Mouse (Mus musculus): ENCODE data around the gene Trak1. TPM values are rescaled to one million over a fixed set of nuclear protein-coding genes. Genes with fewer than 3 reads are reported as not detected.
A peak's percentile ranks its signal among the peaks of the same experiment; 100 is the strongest.

The Trak1 gene
- polyA plus RNA-seq, 1 experiment, result 31.0 TPM

DNA sequence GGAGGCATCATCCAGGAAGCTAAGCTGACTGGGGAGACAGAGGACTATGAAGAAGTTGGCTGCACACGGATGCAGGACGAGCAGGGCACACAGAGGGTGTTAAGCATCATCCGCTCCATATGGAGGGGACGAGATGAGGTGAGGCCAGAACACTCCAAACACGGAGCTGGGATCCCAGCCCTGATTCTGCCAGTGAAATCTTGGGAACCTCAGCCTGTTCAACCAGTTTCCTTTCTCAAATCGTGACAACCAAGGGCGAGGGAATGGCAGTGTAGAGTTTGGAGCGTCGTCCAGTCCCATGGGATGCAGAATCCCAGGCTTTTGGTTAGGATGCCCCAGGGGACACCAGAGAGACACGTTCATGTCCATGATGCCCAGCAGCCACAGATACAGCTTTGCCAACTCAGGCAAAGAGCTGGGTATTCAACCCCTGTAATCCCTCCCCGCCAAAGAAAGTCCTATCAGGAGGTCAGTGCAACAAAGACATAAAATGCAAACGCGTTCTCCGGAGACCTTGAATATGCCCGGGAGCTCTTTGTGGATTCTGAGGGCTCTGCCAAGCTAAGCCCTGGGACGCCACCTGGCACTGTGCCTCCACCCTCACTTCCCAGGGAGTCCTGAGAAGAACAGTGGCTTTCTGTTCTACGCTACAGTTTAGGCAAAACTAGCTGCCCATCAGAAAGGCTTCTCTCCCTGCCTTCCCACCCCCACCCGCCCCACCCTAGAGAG lies 69.0 kb downstream of the Trak1 start:
- H3K27ac ChIP-seq (ENCODE audit: insufficient read depth, low read length), result no peak overlapping the region
- H3K4me3 ChIP-seq (ENCODE audit: extremely low read depth, insufficient read depth, insufficient read length), result no peak overlapping the region
- DNase-seq (ENCODE audit: low read depth in 1 of 2, low spot score in 2 of 2), result no peak
- peaks cover 12% of the 10 kb centered on the region; the same call in 1 of the 2 replicates for H3K36me3 ChIP-seq (ENCODE audit: control insufficient read depth, insufficient read depth, low read length)
- TF ChIP-seq CTCF (IDR thresholded peaks at IDR 0.05; ENCODE audit: extremely low read depth, insufficient read depth, insufficient read length, insufficient replicate concordance), result no peak
- TF ChIP-seq POLR2A (IDR thresholded peaks at IDR 0.05; ENCODE audit: low read depth, low read length), result no peak
- H3K27me3 ChIP-seq (ENCODE audit: control insufficient read depth, insufficient read depth, low read length), result no peaks in the 10 kb centered on the region
- 94% methylated on average over 18 of the region's 18 CpGs for WGBS
- peaks cover 2% of the 10 kb centered on the region; the same call in 1 of the 2 replicates for H3K4me1 ChIP-seq (ENCODE audit: control insufficient read depth, insufficient read depth, insufficient read length)

DNA sequence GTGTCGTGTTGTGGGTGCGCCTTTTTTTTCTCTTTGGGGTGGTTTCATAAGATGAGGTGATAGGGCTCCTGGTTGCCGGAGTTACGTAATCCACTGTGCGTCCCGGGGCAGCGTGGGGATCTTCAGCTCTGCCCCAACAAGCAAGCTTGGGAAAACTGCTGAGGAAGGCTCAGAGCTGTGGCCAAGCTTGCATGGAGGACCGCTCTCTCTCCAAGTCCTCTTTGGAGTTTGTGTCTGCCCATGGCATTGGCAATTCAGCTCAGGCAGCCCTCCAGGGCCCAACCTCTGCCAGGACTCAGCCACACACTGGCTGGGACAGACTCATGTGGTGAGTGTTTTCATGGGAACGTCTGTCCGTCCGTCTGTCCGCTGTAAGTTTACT lies 69.6 kb downstream of the Trak1 start:
- Histone ChIP-seq H3K36me3 (ENCODE audit: control insufficient read depth, insufficient read depth, low read length) (peaks cover 12% of the 10 kb centered on the region; the same call in 1 of the 2 replicates), H3K27ac (ENCODE audit: insufficient read depth, low read length) (no peak overlapping the region), H3K4me1 (ENCODE audit: control insufficient read depth, insufficient read depth, insufficient read length) (peaks cover 5% of the 10 kb centered on the region), H3K27me3 (ENCODE audit: control insufficient read depth, insufficient read depth, low read length) (no peaks in the 10 kb centered on the region), H3K4me3 (ENCODE audit: extremely low read depth, insufficient read depth, insufficient read length) (no peak overlapping the region)
- TF ChIP-seq CTCF (IDR thresholded peaks at IDR 0.05; ENCODE audit: extremely low read depth, insufficient read depth, insufficient read length, insufficient replicate concordance) (no peak), POLR2A (IDR thresholded peaks at IDR 0.05; ENCODE audit: low read depth, low read length) (no peak)
- DNase-seq (ENCODE audit: low read depth in 1 of 2, low spot score in 2 of 2), result no peak
- WGBS, result 83% methylated on average over 12 of the region's 12 CpGs

DNA sequence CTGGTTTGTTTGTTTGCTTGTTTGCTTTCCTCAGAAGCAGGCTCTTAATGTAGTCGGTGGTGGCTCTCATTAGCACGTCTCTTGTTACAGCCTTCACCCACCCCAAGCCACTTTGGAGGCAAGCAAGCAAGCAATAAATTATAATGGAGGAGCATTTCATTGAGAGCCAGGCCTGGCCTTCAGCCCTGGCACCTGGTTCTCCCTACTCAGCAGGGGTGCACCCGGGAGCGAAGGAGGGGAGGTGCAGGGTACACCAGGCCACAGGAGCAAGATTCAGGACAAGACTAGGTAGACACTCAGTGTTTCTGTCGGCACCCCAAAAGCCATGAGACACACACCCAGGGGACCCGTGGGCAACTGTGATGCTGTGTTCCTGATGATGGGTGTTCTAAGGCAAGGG lies 72.3 kb downstream of the Trak1 start:
- no peak for DNase-seq (ENCODE audit: low read depth in 1 of 2, low spot score in 2 of 2)
- no peak for TF ChIP-seq POLR2A (IDR thresholded peaks at IDR 0.05; ENCODE audit: low read depth, low read length)
- no peak for TF ChIP-seq CTCF (IDR thresholded peaks at IDR 0.05; ENCODE audit: extremely low read depth, insufficient read depth, insufficient read length, insufficient replicate concordance)
- peaks cover 9% of the 10 kb centered on the region for H3K4me1 ChIP-seq (ENCODE audit: control insufficient read depth, insufficient read depth, insufficient read length)
- 92% methylated on average over 6 of the region's 6 CpGs for WGBS
- H3K36me3 ChIP-seq (ENCODE audit: control insufficient read depth, insufficient read depth, low read length), result peaks cover 11% of the 10 kb centered on the region; the same call in 1 of the 2 replicates
- no peaks in the 10 kb centered on the region for H3K27me3 ChIP-seq (ENCODE audit: control insufficient read depth, insufficient read depth, low read length)
- H3K4me3 ChIP-seq (ENCODE audit: extremely low read depth, insufficient read depth, insufficient read length), result no peak overlapping the region
- H3K27ac ChIP-seq (ENCODE audit: insufficient read depth, low read length), result no peak overlapping the region

DNA sequence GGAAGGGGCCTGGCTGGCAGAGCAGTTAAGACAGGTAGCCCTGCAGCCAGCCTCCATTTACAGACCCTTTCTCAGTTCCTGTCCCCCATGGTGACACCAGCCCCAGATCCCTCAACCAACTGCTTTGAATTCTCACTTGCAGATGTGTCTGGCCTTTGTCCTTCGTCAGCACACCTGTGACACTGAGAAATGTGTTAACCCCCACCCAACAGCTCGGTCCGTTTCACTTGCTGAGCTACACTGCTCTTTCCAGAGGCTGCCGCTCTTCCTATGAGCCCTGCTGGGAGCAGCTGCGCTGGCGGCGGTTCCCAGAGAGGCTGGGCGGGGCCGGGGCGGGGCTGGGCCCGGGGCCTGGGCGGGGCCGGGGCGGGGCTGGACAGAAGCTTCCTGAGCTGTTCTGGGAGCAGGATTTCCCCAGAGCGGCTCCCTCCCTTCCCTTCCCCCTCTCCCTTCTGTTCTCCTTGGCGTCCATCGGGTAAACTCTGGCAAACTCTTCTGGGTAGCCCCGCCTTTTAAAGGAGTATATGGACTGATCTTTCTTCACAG lies 74.1 kb downstream of the Trak1 start:
- DNase-seq (ENCODE audit: low read depth in 1 of 2, low spot score in 2 of 2), result peak in 1 of 2 experiments; percentile 18
- Histone ChIP-seq H3K4me3 (ENCODE audit: extremely low read depth, insufficient read depth, insufficient read length) (peak overlapping the region; percentile 31; the same call in 1 of the 2 replicates), H3K36me3 (ENCODE audit: control insufficient read depth, insufficient read depth, low read length) (peaks cover 4% of the 10 kb centered on the region; the same call in 1 of the 2 replicates), H3K27me3 (ENCODE audit: control insufficient read depth, insufficient read depth, low read length) (no peaks in the 10 kb centered on the region), H3K27ac (ENCODE audit: insufficient read depth, low read length) (peak overlapping the region; percentile 68; the same call in 1 of the 2 replicates), H3K4me1 (ENCODE audit: control insufficient read depth, insufficient read depth, insufficient read length) (peaks cover 9% of the 10 kb centered on the region)
- 2% methylated on average over 18 of the region's 18 CpGs for WGBS
- no peak for TF ChIP-seq POLR2A (IDR thresholded peaks at IDR 0.05; ENCODE audit: low read depth, low read length)

DNA sequence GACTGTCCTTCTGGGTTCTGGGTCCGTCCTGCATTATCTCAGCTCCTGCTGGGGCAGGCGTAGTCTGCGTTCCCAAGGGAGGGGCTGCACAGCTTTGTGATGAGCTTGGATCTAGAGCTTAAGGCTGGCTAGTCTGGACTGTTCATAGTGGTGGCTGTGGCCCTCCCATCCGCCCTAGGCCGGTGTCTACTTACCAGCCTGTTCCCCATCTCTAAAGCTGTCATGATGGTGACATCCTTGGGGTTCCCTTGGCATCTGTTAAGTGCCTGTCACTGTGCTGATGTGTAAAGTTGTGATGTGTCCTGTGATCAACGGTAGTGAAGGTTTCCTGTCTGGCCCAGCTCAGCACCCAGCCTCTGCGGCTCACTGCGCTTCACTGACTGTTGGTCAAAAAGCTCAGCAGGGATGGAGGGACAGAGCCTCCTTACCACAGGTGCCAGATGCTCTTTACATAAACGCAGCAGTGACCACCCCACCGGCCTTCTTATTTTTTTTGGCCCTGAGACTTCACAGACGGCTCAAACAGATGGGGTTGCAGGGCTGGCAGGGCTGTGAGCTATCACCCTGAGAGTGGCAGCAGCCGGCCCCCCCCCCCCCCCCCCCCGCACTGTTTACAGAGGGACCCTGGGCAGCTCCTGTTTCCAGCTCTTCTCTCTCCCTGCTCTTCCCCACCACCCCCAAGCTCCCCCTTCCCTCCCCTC lies 74.8 kb downstream of the Trak1 start:
- peak overlapping the region; percentile 68 for H3K27ac ChIP-seq (ENCODE audit: insufficient read depth, low read length)
- no peak for DNase-seq (ENCODE audit: low read depth in 1 of 2, low spot score in 2 of 2)
- 14% methylated on average over 11 of the region's 13 CpGs for WGBS

DNA sequence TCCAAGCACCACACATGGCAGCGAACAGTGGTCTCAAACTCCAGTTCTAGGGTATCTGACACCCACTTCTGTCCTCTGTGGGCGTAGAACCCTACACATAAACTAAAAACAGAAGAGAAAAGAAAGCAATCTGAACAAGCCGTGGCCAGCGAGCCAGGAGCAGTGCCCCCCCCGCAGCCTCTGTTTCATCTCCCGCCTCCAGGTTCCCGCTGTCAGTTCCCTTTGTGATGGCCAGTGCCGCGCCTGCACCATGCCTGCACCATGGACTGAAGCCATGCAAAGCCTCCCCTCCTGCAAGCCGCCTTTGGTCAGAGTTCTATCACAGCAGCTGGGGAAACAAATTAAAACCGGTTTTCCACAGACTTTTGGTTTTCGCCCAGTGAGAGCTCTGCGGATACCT lies 75.8 kb downstream of the Trak1 start:
- H3K4me1 ChIP-seq (ENCODE audit: control insufficient read depth, insufficient read depth, insufficient read length), result peaks cover 9% of the 10 kb centered on the region
- H3K36me3 ChIP-seq (ENCODE audit: control insufficient read depth, insufficient read depth, low read length), result no peaks in the 10 kb centered on the region
- DNase-seq (ENCODE audit: low read depth in 1 of 2, low spot score in 2 of 2), result no peak
- TF ChIP-seq POLR2A (IDR thresholded peaks at IDR 0.05; ENCODE audit: low read depth, low read length) (no peak), CTCF (IDR thresholded peaks at IDR 0.05; ENCODE audit: extremely low read depth, insufficient read depth, insufficient read length, insufficient replicate concordance) (no peak)
- no peak overlapping the region for H3K4me3 ChIP-seq (ENCODE audit: extremely low read depth, insufficient read depth, insufficient read length)
- 80% methylated on average over 13 of the region's 13 CpGs for WGBS
- H3K27ac ChIP-seq (ENCODE audit: insufficient read depth, low read length), result no peak overlapping the region
- H3K27me3 ChIP-seq (ENCODE audit: control insufficient read depth, insufficient read depth, low read length), result no peaks in the 10 kb centered on the region

More for the DNA sequence above, 74.8 kb downstream of the Trak1 start:
- Histone ChIP-seq H3K4me3 (ENCODE audit: extremely low read depth, insufficient read depth, insufficient read length) (peak overlapping the region; percentile 17; the same call in 1 of the 2 replicates), H3K27me3 (ENCODE audit: control insufficient read depth, insufficient read depth, low read length) (no peaks in the 10 kb centered on the region), H3K4me1 (ENCODE audit: control insufficient read depth, insufficient read depth, insufficient read length) (peaks cover 9% of the 10 kb centered on the region), H3K36me3 (ENCODE audit: control insufficient read depth, insufficient read depth, low read length) (no peaks in the 10 kb centered on the region; the same call in 1 of the 2 replicates)
- no peak for TF ChIP-seq POLR2A (IDR thresholded peaks at IDR 0.05; ENCODE audit: low read depth, low read length)
- TF ChIP-seq CTCF (IDR thresholded peaks at IDR 0.05; ENCODE audit: extremely low read depth, insufficient read depth, insufficient read length, insufficient replicate concordance), result no peak
